Mouse (Mus musculus) gastrocnemius, adult 8-10 months (tissue): ENCODE results near the gene Tubd1. TPM values are rescaled to one million over a fixed set of nuclear protein-coding genes. Genes with fewer than 3 reads are reported as not detected.

Experiments
- DNase-seq, 2 experiments: peaks; one replicate each; pipeline ENCODE4 v3.0.0; 2022; ENCODE audit warnings: low spot score in 2 of 2
- microRNA-seq: library from miRNA; unstranded; fragments of <30 nt; microRNA quantifications from one replicate; pipeline ENCODE4 v1.2.0, GENCODE M21; 2022
- total RNA-seq, 4 experiments: library from RNA; stranded (reverse); gene quantifications; 2 replicates each; pipeline ENCODE4 v1.2.4; 2022

Tubd1 gene
- total RNA-seq, 4 experiments from 2014 or later, result 6.3 to 7.1 (median 6.7) TPM

DNA sequence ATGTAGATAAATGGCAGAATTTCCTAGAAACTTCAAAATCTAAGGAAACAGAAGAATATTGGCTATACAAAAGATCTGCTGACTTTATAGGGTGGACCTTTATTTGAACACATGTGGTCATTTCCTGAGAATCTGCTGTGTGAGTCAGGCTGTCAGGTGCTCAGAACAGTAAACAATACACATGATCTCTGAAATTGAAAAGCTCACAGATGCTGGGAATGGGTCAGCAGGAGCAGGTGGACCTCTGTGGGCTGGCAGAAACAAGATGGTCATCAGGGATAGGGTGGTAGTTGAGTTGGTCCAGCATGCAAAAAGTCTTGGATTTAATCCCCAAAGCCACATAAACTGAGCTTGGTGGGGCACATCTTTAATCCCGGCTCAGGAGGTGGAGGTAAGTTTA is 53.8 kb downstream of the Tubd1 start:
- DNase-seq, result no peak

DNA sequence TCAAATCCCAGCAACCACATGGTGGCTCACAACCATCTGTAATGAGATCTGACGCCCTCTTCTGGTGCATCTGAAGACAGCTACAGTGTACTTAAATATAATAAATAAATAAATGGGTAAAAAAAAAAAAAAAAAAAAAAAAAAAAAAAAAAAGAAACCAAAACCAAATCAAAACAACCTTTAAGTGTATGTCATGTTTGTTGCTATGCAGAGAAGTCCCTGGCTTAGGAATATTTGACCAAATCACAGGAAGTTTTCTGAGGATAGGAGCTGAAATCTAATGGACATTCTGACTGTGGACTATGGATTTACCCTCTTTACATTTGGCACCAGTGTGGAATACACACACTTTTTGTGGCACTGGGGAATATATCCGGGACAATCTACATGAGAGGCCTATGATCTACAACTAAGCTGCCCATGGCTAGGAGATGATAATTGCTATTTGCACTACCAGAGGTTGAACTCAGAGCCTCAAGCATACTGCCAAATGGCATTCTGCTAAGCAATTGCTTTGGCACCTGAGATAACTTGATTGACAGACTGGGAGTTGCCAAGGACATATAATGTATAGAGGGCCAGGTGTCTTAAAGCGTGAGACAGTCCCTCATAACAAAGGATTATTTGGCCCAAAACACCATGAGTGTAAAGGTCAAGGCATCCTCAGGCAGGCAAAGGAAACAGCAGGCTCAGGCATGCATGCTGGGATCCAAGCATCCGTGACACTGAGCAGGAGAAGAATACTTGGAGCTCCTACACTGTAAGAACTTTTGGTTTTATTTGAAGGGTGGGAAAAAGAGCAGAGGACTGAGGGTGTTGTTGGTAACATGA is 54.8 kb downstream of the Tubd1 start:
- DNase-seq, result no peak

DNA sequence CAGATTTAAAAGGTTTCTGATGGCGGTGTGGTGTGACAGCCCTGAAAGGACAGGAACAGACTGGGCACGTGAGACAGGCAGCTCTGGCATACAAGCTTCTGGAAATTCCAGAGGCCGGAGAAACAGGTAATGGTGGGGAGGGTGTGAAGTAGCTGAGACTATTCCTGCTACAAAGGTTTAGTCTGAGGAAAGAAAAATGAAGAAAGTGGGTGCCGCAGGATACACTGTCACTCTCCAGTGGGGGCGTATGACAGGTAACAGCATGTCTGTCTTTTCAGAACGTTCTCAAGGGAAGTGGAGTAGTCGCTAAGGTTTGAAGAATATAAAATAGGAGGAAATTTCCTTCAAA is 55.4 kb downstream of the Tubd1 start:
- DNase-seq, result no peak

DNA sequence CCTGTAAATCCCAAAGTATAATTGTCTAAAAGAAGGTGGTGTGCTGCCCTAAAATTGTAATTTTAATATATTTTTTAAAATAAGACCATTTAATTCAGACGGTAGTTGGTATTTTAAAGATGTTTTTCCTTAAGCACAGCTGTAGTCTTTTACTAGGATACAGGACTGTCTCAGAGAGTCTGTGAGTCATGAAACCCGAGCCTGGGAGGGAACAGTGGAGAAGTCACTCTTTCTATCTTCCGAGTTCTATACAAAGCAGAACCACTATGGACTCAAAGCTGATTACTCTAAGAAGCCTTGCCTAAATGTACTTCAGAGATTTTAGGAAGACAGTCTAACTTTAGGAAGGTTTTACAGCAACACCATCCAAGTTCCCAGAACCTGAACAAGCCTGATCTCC is 57.3 kb downstream of the Tubd1 start:
- no peak for DNase-seq

DNA sequence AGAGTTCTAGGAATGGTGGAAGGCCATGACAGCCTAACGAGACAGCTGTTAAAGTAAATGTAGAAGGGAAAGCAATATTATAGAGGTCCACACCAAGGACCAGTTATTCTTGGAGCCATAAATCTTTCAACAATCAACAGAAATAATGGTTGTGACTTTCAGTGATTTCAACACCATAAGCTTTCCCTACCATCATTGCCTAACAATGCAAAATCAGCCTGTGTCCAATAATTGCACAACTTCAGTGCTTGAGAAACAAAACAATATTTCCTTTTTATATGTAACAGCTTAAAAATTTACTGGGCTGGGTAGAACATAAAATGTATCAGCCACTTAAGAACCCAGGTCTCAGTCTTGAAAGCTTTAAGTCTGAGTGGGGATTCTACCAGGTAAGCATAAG is 58.9 kb downstream of the Tubd1 start:
- DNase-seq, result no peak

DNA sequence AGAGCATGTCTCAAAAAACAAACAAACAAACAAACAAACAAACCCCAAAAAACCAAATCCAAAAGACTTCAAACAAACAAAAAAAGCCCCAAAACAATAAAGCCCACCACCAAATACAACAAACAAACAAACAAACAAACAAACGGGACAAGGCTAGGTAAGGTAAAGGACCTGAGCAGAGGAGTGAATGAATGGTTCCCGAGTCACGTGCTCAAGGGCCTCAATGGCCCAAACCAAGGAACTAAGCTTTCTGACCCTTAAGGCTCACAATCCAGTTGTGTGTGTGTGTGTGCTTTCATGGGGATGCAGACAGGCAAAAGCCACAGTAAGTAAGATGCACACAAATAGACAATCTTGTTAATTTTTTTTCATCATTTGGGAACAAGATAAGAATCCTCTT is 59.5 kb downstream of the Tubd1 start:
- no peak for DNase-seq

DNA sequence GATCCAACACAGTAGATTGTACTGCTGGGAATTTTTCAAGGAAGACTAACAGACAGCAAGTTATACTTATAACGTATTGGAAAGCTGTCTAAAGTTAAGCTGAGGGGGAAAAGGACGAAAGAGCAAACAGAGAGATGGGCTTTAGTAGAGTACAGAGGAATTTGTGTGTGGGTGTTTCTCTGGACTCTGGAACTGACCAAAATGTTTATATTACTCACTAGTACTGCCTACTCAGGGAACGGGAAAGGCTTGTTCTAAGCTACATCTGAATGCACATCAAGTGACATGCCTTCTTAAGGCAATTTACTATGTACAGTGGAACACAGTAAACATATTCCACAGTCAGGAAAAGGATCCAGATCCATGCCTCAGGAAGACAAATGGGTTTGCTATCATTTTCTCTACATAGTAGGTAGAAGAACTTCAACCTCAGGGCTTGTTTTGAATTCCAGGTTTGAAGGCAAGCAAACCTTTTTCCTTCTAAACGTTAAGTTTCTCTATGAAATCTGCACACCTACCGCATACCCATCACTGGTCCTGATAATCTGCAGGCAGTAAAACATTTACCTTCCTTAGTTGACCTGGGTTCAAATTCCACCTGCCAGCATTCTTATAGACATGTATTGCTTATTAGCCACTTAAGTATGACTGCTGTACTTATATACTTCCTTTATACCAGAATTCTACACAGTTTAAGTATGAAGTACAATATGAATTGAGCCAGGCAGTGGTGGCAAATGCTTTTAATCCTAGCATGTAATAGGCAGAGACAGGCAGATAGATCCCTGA is 60.1 kb downstream of the Tubd1 start:
- DNase-seq, result no peak

DNA sequence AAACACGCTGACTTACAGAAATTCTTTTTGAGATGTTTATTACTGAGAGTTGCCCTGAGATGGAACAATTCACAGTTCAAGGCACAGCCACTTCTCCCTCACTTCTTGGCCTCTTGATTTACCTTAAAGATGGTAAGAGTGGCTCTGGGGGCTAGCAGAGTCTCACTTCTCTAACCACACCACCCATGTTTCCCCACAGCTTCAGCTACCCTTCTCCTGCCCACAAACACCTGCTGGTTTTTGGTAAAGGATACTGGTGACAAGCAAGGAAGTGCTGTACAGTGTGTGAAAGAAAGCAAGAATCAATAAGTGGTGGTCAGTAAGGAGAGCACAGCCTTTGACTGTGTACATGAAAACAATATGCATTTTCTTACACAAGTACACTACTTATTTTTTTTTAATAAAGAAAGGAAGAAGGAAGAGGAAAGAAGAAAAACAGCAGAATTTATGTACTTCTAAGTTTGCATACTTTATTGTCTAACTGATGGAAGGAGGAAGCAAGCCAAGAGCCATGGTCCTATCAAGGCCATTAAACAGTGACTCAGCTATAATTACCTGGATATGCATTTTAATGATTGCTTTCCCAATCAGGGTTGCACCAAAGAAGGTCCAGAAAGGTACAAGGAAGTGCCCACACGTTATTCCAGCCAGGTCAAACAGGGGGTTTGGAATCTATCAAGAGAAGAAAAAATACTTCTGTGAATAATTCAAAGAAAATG is 62.0 kb downstream of the Tubd1 start:
- DNase-seq, result no peak

DNA sequence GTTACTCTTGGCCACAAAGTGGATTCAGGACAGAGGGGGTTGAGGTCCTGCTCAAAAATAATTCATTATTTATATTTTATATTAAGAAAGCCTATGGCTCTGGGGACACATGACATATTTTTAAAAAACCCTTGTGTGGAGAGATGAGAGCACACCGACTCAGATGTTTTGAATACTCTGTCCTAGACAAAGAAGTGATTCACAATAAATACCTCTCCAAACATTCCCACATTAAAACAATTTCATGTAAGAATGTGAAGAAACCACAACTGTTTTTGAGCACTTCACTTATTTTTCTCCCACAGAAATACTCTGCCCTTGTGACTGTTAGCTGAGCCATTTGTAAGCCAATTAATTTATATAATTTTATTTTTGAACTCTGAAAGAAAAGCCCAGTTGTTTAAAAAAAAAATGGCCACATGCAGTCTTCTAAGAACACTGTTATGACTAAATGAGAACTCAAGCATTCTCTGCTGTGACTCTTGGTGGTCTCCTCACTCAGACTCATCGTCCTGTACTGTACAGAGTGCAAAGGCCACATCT is 63.1 kb downstream of the Tubd1 start:
- no peak for DNase-seq

DNA sequence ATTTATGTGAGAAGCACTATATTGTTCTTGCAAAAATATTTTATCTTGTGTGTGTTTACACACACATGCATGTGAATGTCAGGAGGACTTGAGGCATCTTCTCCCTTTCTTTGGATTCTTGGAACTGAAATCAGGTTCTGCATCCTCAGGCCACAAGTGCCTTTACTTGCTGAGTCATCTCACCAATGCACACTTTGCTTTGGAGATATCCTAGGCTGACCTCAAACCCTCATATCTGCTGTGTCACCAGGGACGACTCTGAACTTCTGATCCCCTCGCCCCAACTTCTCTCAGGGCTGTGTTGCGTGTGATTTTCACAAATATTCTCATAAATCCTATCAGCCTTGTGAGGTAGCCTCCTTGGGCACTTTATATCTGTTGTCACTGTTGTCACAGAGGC is 65.4 kb downstream of the Tubd1 start:
- DNase-seq, result no peak

DNA sequence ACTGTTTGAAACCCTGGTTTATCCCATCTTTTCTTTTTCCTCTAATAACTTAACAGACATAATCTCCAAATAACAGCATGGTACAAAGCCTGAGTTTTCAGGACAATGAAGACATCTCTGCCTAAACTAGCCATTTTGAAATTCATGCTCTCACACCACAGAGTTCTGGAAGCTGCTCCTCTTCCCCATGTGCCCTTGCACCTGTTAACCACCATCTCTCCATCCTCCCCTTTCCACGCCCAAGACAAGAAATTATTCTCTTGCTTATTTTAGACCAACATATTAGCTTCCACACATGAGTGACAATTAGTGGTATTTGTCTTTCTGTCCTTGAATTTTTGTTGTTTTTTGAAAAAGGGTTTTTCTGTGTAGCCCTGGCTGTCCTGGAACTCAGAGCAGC is 67.2 kb downstream of the Tubd1 start:
- no peak for DNase-seq

DNA sequence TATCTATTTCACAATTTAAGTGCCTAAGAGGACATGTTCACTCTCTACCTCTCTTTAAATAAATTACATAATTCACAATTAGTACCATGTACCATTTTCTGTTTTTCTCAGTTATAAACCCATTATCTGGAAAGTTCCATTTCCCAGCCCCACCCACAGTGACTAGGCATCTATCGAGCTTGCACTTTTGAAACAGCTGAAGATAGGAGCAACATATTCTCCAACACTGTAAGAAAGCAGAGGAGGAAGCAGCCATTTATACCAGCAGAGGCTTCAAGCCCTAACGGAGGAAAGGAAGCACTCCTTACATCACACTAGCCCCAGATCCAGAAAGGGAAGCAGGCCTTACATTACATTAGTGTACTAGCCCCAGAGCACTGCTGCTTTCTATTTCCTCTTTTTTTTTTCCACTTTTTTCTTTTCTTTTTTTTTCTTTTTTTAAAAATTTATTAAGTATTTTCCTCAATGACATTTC is 69.3 kb downstream of the Tubd1 start:
- no peak for DNase-seq

DNA sequence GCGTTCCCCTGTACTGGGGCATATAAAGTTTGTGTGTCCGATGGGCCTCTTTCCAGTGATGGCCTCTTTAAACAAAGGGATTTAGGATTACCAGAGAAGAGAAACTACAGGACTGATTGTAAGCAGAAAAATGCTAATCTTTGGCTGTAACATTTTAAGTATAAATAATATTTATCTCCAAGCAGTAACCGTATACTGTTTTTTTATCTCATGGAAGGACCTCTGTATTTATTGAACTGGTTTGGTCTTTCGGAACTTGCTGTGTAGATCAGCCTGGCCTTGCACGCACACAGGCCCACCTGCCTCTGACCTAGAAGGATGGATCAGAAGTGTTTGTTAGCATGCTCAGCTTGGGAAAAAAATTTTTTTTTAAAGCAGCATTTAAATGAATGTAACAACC is 69.8 kb downstream of the Tubd1 start:
- DNase-seq, result no peak

Small RNAs within 50 kb of the gene (microRNA-seq; reads per million reads assigned to microRNA genes)
- 6,529 reads per million, percentile 91 among the genes with 10 or more reads in this experiment for gene Mir21a

Other genes with a start within 250 kb of the Tubd1 start
- 10 to 100 TPM; 31.1 to 49.8 (median 34.2) TPM for gene Med13, start 187.4 kb upstream of the Tubd1 start, total RNA-seq
- gene Rnft1, start 60.3 kb upstream of the Tubd1 start, total RNA-seq, result 10 to 100 TPM; 42.7 to 48.1 (median 45.0) TPM
- 10 to 100 TPM; 17.3 to 27.4 (median 20.1) TPM for gene Rps6kb1, start 186 bp upstream of the Tubd1 start, total RNA-seq
- 100 to 1,000 TPM in 1 of 4 experiments, 10 to 100 TPM in 3; 79.1 to 112 (median 82.8) TPM for gene Vmp1, start 138.8 kb downstream of the Tubd1 start, total RNA-seq
- 1 to 10 TPM; 5.9 to 7.0 (median 6.3) TPM for gene Ptrh2, start 139.0 kb downstream of the Tubd1 start, total RNA-seq
- gene Cltc, start 212.6 kb downstream of the Tubd1 start, total RNA-seq, result 100 to 1,000 TPM; 106 to 149 (median 123) TPM